Mouse (Mus musculus): Measurements from ENCODE around the gene Fggy.

GRCm38 (mm10) chr4:95750186-95750585, 192.9 kb downstream of the Fggy start:
- TF ChIP-seq MAFK (IDR thresholded peaks at IDR 0.05; ENCODE audit: insufficient read depth, low read depth, low read length) (no peak), ZC3H11A (IDR thresholded peaks at IDR 0.05; ENCODE audit: borderline replicate concordance, low read depth, low read length) (no peak)

Measured in ES-E14 (cell line).